Mouse (Mus musculus) Patski (cell line): Measurements from ENCODE around the gene Rpl18a. TPM values are rescaled to one million over a fixed set of nuclear protein-coding genes. Genes with fewer than 3 reads are reported as not detected.
A peak's percentile ranks its signal among the peaks of the same experiment; 100 is the strongest.

Experiments
- ATAC-seq: fragments of 100-300 bp; one replicate; pipeline ENCODE4 v1.8.0; 2021
- CTCF ChIA-PET: fragments of 350-600 bp; sonication (Branson Sonifier 250); formaldehyde crosslinking; loops from one replicate; lab custom pipeline; 2022; ENCODE audit warnings: inconsistent platforms; lab: Charles Lee
- POLR2A ChIA-PET: fragments of 350-600 bp; sonication (Branson Sonifier 250); formaldehyde crosslinking; loops from one replicate; lab custom pipeline; 2022; ENCODE audit warnings: antibody characterized with exemption, inconsistent platforms; lab: Charles Lee
- DNase-seq: peaks from one replicate; pipeline ENCODE4 v3.0.0-alpha.2; 2011; ENCODE audit warnings: low read depth, low spot score
- H3K27me3 ChIP-seq: fragments of 371-371 bp; one replicate; pipeline ENCODE4 v1.5.1; 2021
- CTCF ChIP-seq: fragments of 100-300 bp; IDR thresholded peaks from one replicate; pipeline ENCODE4 v1.5.1; 2021
- in situ Hi-C: fragments of 300-500 bp; cut with MboI; formaldehyde crosslinking; loops from 3 replicates; pipeline ENCODE4 v1.11.1; 2018; ENCODE audit warnings: low pct_unique_long_range_greater_than_20kb, mixed read lengths
- polyA plus RNA-seq: library from polyadenylated mRNA; unstranded; gene quantifications from one replicate; pipeline ENCODE4 v1.2.3, GENCODE M21; 2021

Rpl18a gene
- polyA plus RNA-seq, 1 experiment from 2014 or later = 1,930 TPM

GRCm38 (mm10) chr8:70924151-70924550 lies 26.9 kb upstream of the Rpl18a start:
- POLR2A ChIA-PET = no interaction called here
- CTCF ChIA-PET = interaction anchor here (1.6 kb wide), 1 partner anchor 17 kb away, joined by 3 read pairs; no protein-coding TSS in a partner anchor
- ATAC-seq (no peak), DNase-seq (no peak)
- no peaks in the 10 kb centered on the region for H3K27me3 ChIP-seq
- TF ChIP-seq CTCF = no peak
- in situ Hi-C loops = no loop called here

DNA sequence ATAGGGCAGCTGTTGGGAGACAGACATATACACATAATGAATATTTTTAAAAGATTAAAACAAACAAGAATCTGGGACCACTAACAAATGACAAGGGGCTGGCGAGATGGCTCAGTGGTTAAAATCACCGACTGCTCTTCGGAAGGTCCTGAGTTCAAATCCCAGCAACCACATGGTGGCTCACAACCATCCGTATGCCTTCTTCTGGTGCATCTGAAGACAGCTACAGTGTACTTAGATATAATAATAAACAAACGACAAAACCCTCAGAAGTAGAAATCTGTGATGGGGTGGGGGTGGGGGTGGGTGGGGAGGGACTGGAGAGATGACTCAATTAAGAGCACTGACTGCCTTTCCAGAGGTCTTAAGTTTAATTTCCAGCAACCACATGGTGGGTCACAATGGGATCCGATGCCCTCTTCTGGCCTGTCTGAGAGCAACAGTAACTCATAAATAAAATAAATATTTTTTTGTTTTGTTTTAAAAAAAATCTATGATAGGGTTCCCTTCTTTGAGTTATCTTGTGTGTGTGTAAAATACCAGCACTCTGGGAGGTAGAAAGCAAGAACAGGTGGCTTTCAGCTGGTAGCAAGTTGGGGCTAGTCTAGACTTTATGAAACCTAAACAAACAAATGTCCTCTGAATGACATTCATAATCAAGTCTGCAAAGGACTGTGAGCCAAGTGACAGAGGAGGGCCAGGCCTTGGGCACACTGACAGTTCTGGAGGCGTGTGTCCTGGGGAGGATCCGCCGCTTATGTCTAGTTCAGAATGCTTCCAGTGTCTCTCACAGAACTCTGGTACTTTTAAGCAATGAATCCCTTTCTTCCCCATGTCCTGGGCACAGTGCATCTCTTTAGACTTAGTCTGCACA lies 23.1 kb upstream of the Rpl18a start:
- DNase-seq (no peak), ATAC-seq (no peak)
- H3K27me3 ChIP-seq = no peaks in the 10 kb centered on the region
- no peak for TF ChIP-seq CTCF
- in situ Hi-C loops = no loop called here
- POLR2A ChIA-PET = no interaction called here
- CTCF ChIA-PET = no interaction called here

GRCm38 (mm10) chr8:70914704-70915103 lies 17.5 kb upstream of the Rpl18a start:
- CTCF ChIA-PET = interaction anchor here (0.8 kb wide), 1 partner anchor 11 kb away, joined by 3 read pairs; no protein-coding TSS in a partner anchor
- H3K27me3 ChIP-seq = no peaks in the 10 kb centered on the region
- ATAC-seq (no peak), DNase-seq (no peak)
- POLR2A ChIA-PET = no interaction called here
- in situ Hi-C loops = no loop called here
- TF ChIP-seq CTCF = no peak

- in situ Hi-C loops = no loop called here
- TF ChIP-seq CTCF = no peak
- POLR2A ChIA-PET = no interaction called here
- H3K27me3 ChIP-seq = no peaks in the 10 kb centered on the region
- CTCF ChIA-PET = no interaction called here
- DNase-seq (no peak), ATAC-seq (no peak)
These were observed 16.3 kb upstream of the Rpl18a start for GRCm38 (mm10) chr8:70913523-70913922.

DNA sequence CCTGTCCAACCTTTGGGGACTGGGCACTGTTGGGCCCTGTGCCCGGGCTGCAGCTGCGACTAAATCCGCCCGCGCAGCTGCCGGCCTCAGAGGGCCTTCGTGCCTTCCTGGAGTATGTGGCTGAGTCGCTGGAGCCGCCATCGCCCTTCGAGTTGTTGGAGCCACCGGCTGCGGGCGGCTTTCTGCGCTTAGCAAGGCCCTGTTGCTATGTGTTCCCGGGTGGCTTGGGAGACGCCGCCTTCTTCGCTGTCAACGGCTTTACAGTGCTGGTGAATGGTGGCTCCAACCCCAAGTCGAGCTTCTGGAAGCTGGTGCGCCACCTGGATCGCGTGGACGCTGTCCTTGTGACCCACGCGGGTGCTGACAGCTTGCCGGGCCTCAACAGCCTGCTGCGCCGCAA lies 15.7 kb upstream of the Rpl18a start:
- in situ Hi-C loops = no loop called here
- DNase-seq = no peak
- H3K27me3 ChIP-seq = no peaks in the 10 kb centered on the region
- ChIA-PET POLR2A (no interaction called here), CTCF (no interaction called here)
- no peak for ATAC-seq
- TF ChIP-seq CTCF = no peak

GRCm38 (mm10) chr8:70911596-70911995 lies 14.4 kb upstream of the Rpl18a start:
- no peak for ATAC-seq
- no peak for TF ChIP-seq CTCF
- ChIA-PET POLR2A (no interaction called here), CTCF (no interaction called here)
- no peak for DNase-seq
- in situ Hi-C loops = no loop called here
- no peaks in the 10 kb centered on the region for H3K27me3 ChIP-seq

DNA sequence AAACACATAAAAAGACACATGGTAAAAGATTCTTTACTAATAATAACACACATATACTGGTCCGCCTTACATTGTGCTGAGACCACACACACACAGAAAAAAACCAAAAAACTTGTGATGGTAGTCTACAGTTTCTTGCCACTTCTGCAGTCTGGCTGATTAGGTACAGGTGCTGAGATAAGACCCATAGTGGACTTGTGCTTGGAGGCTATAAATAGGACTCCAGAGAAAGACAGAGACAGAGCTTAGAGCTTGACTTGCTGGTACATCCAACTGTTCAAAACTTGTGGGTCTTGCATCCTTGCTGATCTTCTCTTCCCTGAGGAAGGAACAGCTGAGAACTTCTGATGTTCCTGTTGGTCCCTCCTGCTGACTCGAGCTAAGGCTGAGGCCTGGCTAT lies 10.3 kb upstream of the Rpl18a start:
- in situ Hi-C loops = no loop called here
- ChIA-PET POLR2A (no interaction called here), CTCF (interaction anchor here (1.3 kb wide), 1 partner anchor 10 kb away, joined by 3 read pairs; the partner anchor contains the start of gene Rpl18a)
- H3K27me3 ChIP-seq = no peaks in the 10 kb centered on the region
- no peak for ATAC-seq
- no peak for TF ChIP-seq CTCF
- no peak for DNase-seq

GRCm38 (mm10) chr8:70905831-70906736 lies 8.9 kb upstream of the Rpl18a start, which contains the start of gene Map1s:
Gene Map1s (plus strand): TSS chr8:70905932.
- H3K27me3 ChIP-seq = no peaks in the 10 kb centered on the region
- in situ Hi-C loops = no loop called here
- TF ChIP-seq CTCF = no peak
- DNase-seq = no peak
- peak; percentile 65 for ATAC-seq
- CTCF ChIA-PET = no interaction called here
- POLR2A ChIA-PET = interaction anchor here (0.7 to 0.8 kb wide), 2 partner anchors 26 to 33 kb away, joined by 3 to 4 read pairs; no protein-coding TSS in a partner anchor

- CTCF ChIA-PET = no interaction called here
- in situ Hi-C loops = no loop called here
- POLR2A ChIA-PET = interaction anchor here (0.7 to 1.1 kb wide), 2 partner anchors 9 to 32 kb away, joined by 3 to 4 read pairs; no protein-coding TSS in a partner anchor
These were observed 8.2 kb upstream of the Rpl18a start for GRCm38 (mm10) chr8:70905463-70905830.

DNA sequence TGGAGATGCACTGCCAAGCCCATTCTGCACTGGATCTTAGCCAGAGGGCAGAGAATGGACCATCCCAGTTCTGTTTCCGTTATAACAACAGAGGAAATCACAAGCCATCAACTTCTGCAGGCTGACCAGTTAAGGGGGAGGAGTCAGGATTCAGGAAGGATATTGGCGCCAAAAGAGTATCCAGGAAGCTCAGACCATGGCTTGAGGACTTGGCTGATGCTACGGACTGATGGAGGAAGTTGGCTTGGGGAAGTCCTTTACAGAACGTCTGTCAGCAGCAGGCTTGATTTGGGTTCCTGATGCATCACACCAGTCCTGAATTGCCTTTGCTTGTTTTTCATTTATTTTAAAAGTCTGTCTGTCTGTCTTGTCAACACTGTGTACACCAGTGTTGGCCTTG lies 7.3 kb upstream of the Rpl18a start:
- in situ Hi-C loops = no loop called here
- no peak for DNase-seq
- ChIA-PET CTCF (interaction anchor here (0.8 to 2.3 kb wide), 3 partner anchors 14 to 45 kb away, joined by 3 to 8 read pairs (median 4); no protein-coding TSS in a partner anchor), POLR2A (interaction anchor here (1.1 kb wide), 1 partner anchor 8 kb away, joined by 3 read pairs; no protein-coding TSS in a partner anchor)
- no peaks in the 10 kb centered on the region for H3K27me3 ChIP-seq
- TF ChIP-seq CTCF = no peak
- ATAC-seq = no peak

More at GRCm38 (mm10) chr8:70905463-70905830, 8.2 kb upstream of the Rpl18a start:
- no peak for TF ChIP-seq CTCF
- no peaks in the 10 kb centered on the region for H3K27me3 ChIP-seq
- DNase-seq (no peak), ATAC-seq (no peak)
